Comparison of ENCODE assay signal across 11 mouse cellular contexts in genomic region chr3:49867147-49867950, GRCm38 (mm10).
DNase-seq lines count a peak whose midpoint lies in the region; ATAC-seq lines count a peak whose summit lies in the region.
"Had no signal": no experiment of that assay in that cellular context is flagged by ENCODE, and none has a peak within 500 bp of the region (broad histone marks: within the 10 kb centered on the region; RNA-seq: fewer than 3 reads in every experiment).

No protein-coding gene starts in this region.

- no peak for ATAC-seq in forebrain, embryonic 11.5 days (replicated peaks; ENCODE audit: low FRiP score)
- peak; percentile 54 for ATAC-seq in intestine, embryonic 15.5 days
- ATAC-seq in CD4-positive, CD25-positive, alpha-beta regulatory T cell, adult 4 months: no peak

- WGBS in heart, embryonic 10.5 days: 72% methylated on average over 7 of the region's 7 CpGs
- 38% methylated on average over 7 of the region's 7 CpGs for WGBS in forebrain, embryonic 11.5 days
- 23% methylated on average over 7 of the region's 7 CpGs for WGBS in intestine, embryonic 15.5 days

- H3K4me1 ChIP-seq in heart, embryonic 10.5 days: peaks cover 19% of the 10 kb centered on the region
- peaks cover 12% of the 10 kb centered on the region; the same call in 1 of the 2 replicates for H3K4me1 ChIP-seq in forebrain, embryonic 11.5 days (replicated peaks; ENCODE audit: control insufficient read depth, insufficient read depth, low read length)
- H3K4me1 ChIP-seq in intestine, embryonic 15.5 days (replicated peaks): 0 out of 2 replicates have a peak, but pooled peaks cover 2% of the 10 kb centered on the region

- H3K4me2 ChIP-seq in forebrain, embryonic 11.5 days (ENCODE audit: low read depth, low read length, severe bottlenecking): 0 out of 2 replicates have a peak overlapping the region, but pooled peaks have one; percentile 11
- no peak overlapping the region; the same call in 1 of the 2 replicates for H3K4me2 ChIP-seq in intestine, embryonic 15.5 days (replicated peaks)

- H3K36me3 ChIP-seq in heart, embryonic 10.5 days: no peaks in the 10 kb centered on the region
- no peaks in the 10 kb centered on the region for H3K36me3 ChIP-seq in forebrain, embryonic 11.5 days (ENCODE audit: control insufficient read depth, insufficient read depth, low read length)
- H3K36me3 ChIP-seq in intestine, embryonic 15.5 days: no peaks in the 10 kb centered on the region

- H3K27me3 ChIP-seq in heart, embryonic 10.5 days (ENCODE audit: insufficient read depth, poor library complexity, severe bottlenecking): no peaks in the 10 kb centered on the region
- no peaks in the 10 kb centered on the region for H3K27me3 ChIP-seq in forebrain, embryonic 11.5 days (ENCODE audit: control insufficient read depth, insufficient read depth, low read length)
- no peaks in the 10 kb centered on the region for H3K27me3 ChIP-seq in intestine, embryonic 15.5 days (replicated peaks)

- no peak overlapping the region for H3K4me3 ChIP-seq in heart, embryonic 10.5 days
- H3K4me3 ChIP-seq in forebrain, embryonic 11.5 days (ENCODE audit: low read depth, low read length): no peak overlapping the region
- no peak overlapping the region for H3K4me3 ChIP-seq in intestine, embryonic 15.5 days (replicated peaks)

- intact Hi-C loops in heart, postnatal 25 days (cut with DNase I): no loop called here

- 0 out of 2 replicates have a peak overlapping the region, but pooled peaks have one; percentile 36 for H3K27ac ChIP-seq in heart, embryonic 10.5 days
- 0 out of 2 replicates have a peak overlapping the region, but pooled peaks have one; percentile 64 for H3K27ac ChIP-seq in forebrain, embryonic 11.5 days (ENCODE audit: low read depth, low read length)
- peak overlapping the region; percentile 46 for H3K27ac ChIP-seq in intestine, embryonic 15.5 days

- no peaks in the 10 kb centered on the region for H3K9me3 ChIP-seq in heart, embryonic 10.5 days
- no peaks in the 10 kb centered on the region for H3K9me3 ChIP-seq in forebrain, embryonic 11.5 days (ENCODE audit: control insufficient read depth, low read length)
- H3K9me3 ChIP-seq in intestine, embryonic 15.5 days: no peaks in the 10 kb centered on the region

- peak overlapping the region; percentile 12; the same call in 1 of the 2 replicates for H3K9ac ChIP-seq in forebrain, embryonic 11.5 days (ENCODE audit: low read length)
- no peak overlapping the region for H3K9ac ChIP-seq in intestine, embryonic 15.5 days

- no peak for DNase-seq in heart, embryonic 10.5 days (ENCODE audit: low spot score)
- no peak for DNase-seq in heart, postnatal 25 days (ENCODE audit: low spot score)
- no peak for DNase-seq in forebrain, embryonic 11.5 days (ENCODE audit: low spot score)
- DNase-seq in neural tube, embryonic 10.5 days (ENCODE audit: extremely low spot score, low spot score): peak; percentile 27
- no peak for DNase-seq in spleen, postnatal 36 days (ENCODE audit: low spot score in 2 of 2)
- DNase-seq in gastrocnemius, adult 18-20 months (ENCODE audit: low spot score): no peak
- DNase-seq: cerebellum, adult 2 months; kidney, postnatal 14 days; liver had no signal
